19 mouse cellular contexts compared by ENCODE assay signal in genomic region chr14:26076620-26077390, GRCm38 (mm10). TPM values are rescaled to one million over a fixed set of nuclear protein-coding genes. Genes with fewer than 3 reads are reported as not detected.
"Had no signal": no experiment of that assay in that cellular context is flagged by ENCODE, and none has a peak within 500 bp of the region (broad histone marks: within the 10 kb centered on the region; RNA-seq: fewer than 3 reads in every experiment).

No protein-coding gene starts in this region.

RNA-seq across cellular contexts. Expression of gene Cphx2, which starts 4.5 kb away (rescaled TPM):
- polyA plus RNA-seq: forebrain, embryonic 15.5 days; forebrain, postnatal 0 days; gonadal fat pad, adult 2 months; heart, adult 2 months; heart, embryonic 11.5 days; heart, embryonic 13.5 days; heart, embryonic 15.5 days; heart, postnatal 0 days; hindbrain, embryonic 11.5 days; hindbrain, embryonic 13.5 days; hindbrain, embryonic 15.5 days; hindbrain, postnatal 0 days; kidney, adult 2 months; kidney, embryonic 15.5 days; kidney, postnatal 0 days; large intestine, adult 2 months; limb, embryonic 11.5 days; limb, embryonic 13.5 days; limb, embryonic 15.5 days had no signal

RNA-seq across cellular contexts. Expression of gene Cphx3, which starts 5.3 kb away (rescaled TPM):
- polyA plus RNA-seq: forebrain, embryonic 15.5 days; forebrain, postnatal 0 days; gonadal fat pad, adult 2 months; heart, adult 2 months; heart, embryonic 11.5 days; heart, embryonic 13.5 days; heart, embryonic 15.5 days; heart, postnatal 0 days; hindbrain, embryonic 11.5 days; hindbrain, embryonic 13.5 days; hindbrain, embryonic 15.5 days; hindbrain, postnatal 0 days; large intestine, adult 2 months; limb, embryonic 11.5 days; limb, embryonic 13.5 days; limb, embryonic 15.5 days had no signal

RNA-seq across cellular contexts. Expression of gene Tmem254c, which starts 9.7 kb away (rescaled TPM):
- polyA plus RNA-seq: heart, adult 2 months had no signal

RNA-seq across cellular contexts. Expression of gene Gm9780, which starts 34.3 kb away (rescaled TPM):
- polyA plus RNA-seq: limb, embryonic 11.5 days had no signal

RNA-seq across cellular contexts. Expression of gene Duxbl2, which starts 41.3 kb away (rescaled TPM):
- polyA plus RNA-seq: forebrain, embryonic 15.5 days; forebrain, postnatal 0 days; heart, postnatal 0 days; hindbrain, postnatal 0 days; kidney, adult 2 months; kidney, embryonic 15.5 days; kidney, postnatal 0 days; limb, embryonic 11.5 days; limb, embryonic 15.5 days had no signal
